Comparison of ENCODE assay signal across 16 mouse cellular contexts in the genomic region with DNA sequence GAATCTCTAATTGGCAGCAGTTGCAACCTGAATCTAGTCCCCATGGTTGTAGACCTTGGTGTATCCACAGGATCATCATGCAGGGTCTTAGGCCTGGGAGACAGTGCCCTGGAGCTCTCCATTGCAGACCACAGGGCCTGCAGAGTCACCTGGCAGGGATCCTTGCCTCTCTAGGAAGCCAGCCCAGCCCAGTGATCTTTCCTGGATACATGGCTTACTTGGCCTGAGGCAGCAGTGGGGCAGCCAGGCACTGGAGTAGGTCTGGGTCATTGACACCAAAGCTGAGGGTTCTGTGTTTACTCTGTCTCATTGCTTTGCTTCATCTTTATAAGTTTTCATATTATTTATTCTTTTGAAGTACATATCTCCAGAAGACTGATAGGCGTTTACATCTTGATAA. TPM values are rescaled to one million over a fixed set of nuclear protein-coding genes. Genes with fewer than 3 reads are reported as not detected.
DNase-seq lines count a peak whose midpoint lies in the region.
"Had no signal": no experiment of that assay in that cellular context is flagged by ENCODE, and none has a peak within 500 bp of the region (broad histone marks: within the 10 kb centered on the region; RNA-seq: fewer than 3 reads in every experiment).

No protein-coding gene starts in this region.

- intact Hi-C loops in gastrocnemius, postnatal 14 days (cut with DNase I; ENCODE audit: low total_unique reads) = no loop called here

- peak; percentile 47 for DNase-seq in adrenal gland, postnatal 10 days
- DNase-seq in adrenal gland, adult 8-10 months = no peak
- peak; percentile 16 for DNase-seq in kidney, adult 9 months
- DNase-seq in kidney, postnatal 4 days = no peak
- peak; percentile 52 for DNase-seq in adrenal gland, postnatal 14 days
- DNase-seq in gastrocnemius, postnatal 14 days = peak; percentile 45
- no peak for DNase-seq in layer of hippocampus, postnatal 14 days (ENCODE audit: low spot score in 2 of 2)
- DNase-seq in urinary bladder, postnatal 25 days (ENCODE audit: low spot score) = no peak
- DNase-seq: cerebellum, adult 11-12 months; cerebellum, postnatal 36 days; forebrain, postnatal 0 days; layer of hippocampus, postnatal 36 days; left cerebral cortex, postnatal 4 days; liver; right cerebral cortex, postnatal 25 days; thymus, adult 2 months had no signal

RNA-seq across cellular contexts. Expression of gene Fip1l1, which starts 25.9 kb away (rescaled TPM):
- 10 to 100 TPM; 51.4 to 56.7 TPM for total RNA-seq in adrenal gland, postnatal 10 days (2021)
- total RNA-seq in adrenal gland, adult 8-10 months (2022) = 10 to 100 TPM; 66.0 to 72.6 (median 68.5) TPM
- 56.7 and 65.8 TPM in 2 replicates for total RNA-seq in adrenal gland, postnatal 14 days (2021)
- total RNA-seq in gastrocnemius, postnatal 14 days (2021) = 10 to 100 TPM; 22.6 to 24.4 TPM
- total RNA-seq in layer of hippocampus, postnatal 14 days (2021) = 10 to 100 TPM; 64.9 to 66.1 TPM

RNA-seq across cellular contexts. Expression of gene Scfd2, which starts 29.6 kb away (rescaled TPM):
- total RNA-seq in adrenal gland, postnatal 10 days (2021) = 10 to 100 TPM; 16.5 to 19.9 TPM
- total RNA-seq in adrenal gland, adult 8-10 months (2022) = 10 to 100 TPM; 21.6 to 32.9 (median 26.8) TPM
- total RNA-seq in adrenal gland, postnatal 14 days (2021) = 20.2 and 22.6 TPM in 2 replicates
- total RNA-seq in gastrocnemius, postnatal 14 days (2021) = 10 to 100 TPM; 10.2 to 11.3 TPM
- total RNA-seq in layer of hippocampus, postnatal 14 days (2021) = 10 to 100 TPM; 27.1 to 29.9 TPM

Comparison
In these comparisons a context has a peak if more than half of its experiments do, and no peak if none do; other contexts are left out.
1. DNase-seq: peak in adrenal gland, postnatal 10 days (single experiment), kidney, adult 9 months (single experiment), adrenal gland, postnatal 14 days (single experiment) and gastrocnemius, postnatal 14 days (single experiment); none in adrenal gland, adult 8-10 months (single experiment), kidney, postnatal 4 days (0 of 2), layer of hippocampus, postnatal 14 days (0 of 2) and urinary bladder, postnatal 25 days (single experiment).